33 mouse cellular contexts compared by ENCODE assay signal in the genomic region with DNA sequence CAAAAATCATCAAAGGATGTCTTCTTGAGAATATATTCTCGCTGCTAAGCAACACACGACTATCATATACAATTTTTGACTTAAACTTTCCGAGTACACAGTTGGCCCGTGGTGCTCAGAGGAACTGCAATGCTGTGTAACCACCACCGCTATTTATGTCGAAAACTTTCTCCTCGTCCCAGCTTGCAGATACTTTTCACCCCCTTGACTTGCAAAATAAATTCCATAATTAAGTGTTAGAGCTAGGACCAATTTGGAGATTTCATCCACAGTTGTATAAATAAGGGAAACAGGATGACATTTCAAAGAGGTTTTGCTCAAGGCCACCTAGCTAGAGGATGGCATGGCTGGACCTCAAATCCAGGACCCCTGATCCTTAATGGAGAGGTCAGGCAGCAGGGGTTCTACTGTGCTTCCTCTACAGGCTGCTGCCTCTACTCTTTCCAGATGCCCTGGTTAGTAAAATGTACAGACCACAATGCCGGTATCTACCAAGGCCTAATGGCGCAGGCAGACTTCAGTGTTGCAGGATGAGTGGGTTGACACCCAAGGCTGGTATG. TPM values are rescaled to one million over a fixed set of nuclear protein-coding genes. Genes with fewer than 3 reads are reported as not detected.
"Had no signal": no experiment of that assay in that cellular context is flagged by ENCODE, and none has a peak within 500 bp of the region (broad histone marks: within the 10 kb centered on the region; RNA-seq: fewer than 3 reads in every experiment).

No protein-coding gene starts in this region.

- DNase-seq: kidney, adult 18-20 months; kidney, adult 9 months; kidney, postnatal 14 days; kidney, postnatal 4 days; layer of hippocampus, postnatal 36 days; liver, postnatal 0 days; right cerebral cortex, adult 18-20 months; right cerebral cortex, postnatal 14 days; right cerebral cortex, postnatal 4 days; thymus, adult 2 months; thymus, postnatal 14 days; thymus, postnatal 4 days had no signal

- H3K9ac ChIP-seq: limb, embryonic 12.5 days; limb, embryonic 15.5 days; liver, embryonic 14.5 days; liver, postnatal 0 days; midbrain, embryonic 12.5 days; midbrain, embryonic 15.5 days; neural tube, embryonic 12.5 days; neural tube, embryonic 15.5 days had no signal

- H3K4me2 ChIP-seq: limb, embryonic 12.5 days; limb, embryonic 15.5 days; liver, embryonic 11.5 days; midbrain, embryonic 12.5 days; midbrain, embryonic 15.5 days; neural tube, embryonic 12.5 days; neural tube, embryonic 15.5 days had no signal

- H3K27me3 ChIP-seq: limb, embryonic 12.5 days; limb, embryonic 15.5 days; midbrain, embryonic 12.5 days; midbrain, embryonic 15.5 days; neural tube, embryonic 12.5 days; neural tube, embryonic 15.5 days had no signal

- H3K4me3 ChIP-seq: left cerebral cortex, adult 2 months; limb, embryonic 12.5 days; limb, embryonic 15.5 days; midbrain, embryonic 12.5 days; midbrain, embryonic 15.5 days; neural tube, embryonic 12.5 days; neural tube, embryonic 15.5 days had no signal

- H3K27ac ChIP-seq: hindbrain, postnatal 0 days; left cerebral cortex, adult 2 months; limb, embryonic 12.5 days; limb, embryonic 15.5 days; liver, embryonic 14.5 days; midbrain, embryonic 12.5 days; midbrain, embryonic 15.5 days; neural tube, embryonic 12.5 days; neural tube, embryonic 15.5 days; stomach, postnatal 0 days had no signal

- H3K9me3 ChIP-seq: limb, embryonic 15.5 days; midbrain, embryonic 15.5 days; neural tube, embryonic 15.5 days had no signal

- H3K36me3 ChIP-seq: limb, embryonic 12.5 days; limb, embryonic 15.5 days; midbrain, embryonic 15.5 days; neural tube, embryonic 12.5 days; neural tube, embryonic 15.5 days had no signal

- ATAC-seq: hindbrain, postnatal 0 days; inflammation-experienced regulatory T-cells, adult 6 months; intestine, embryonic 16.5 days; liver, postnatal 0 days; midbrain, embryonic 15.5 days had no signal

- H3K4me1 ChIP-seq: limb, embryonic 12.5 days; limb, embryonic 15.5 days; midbrain, embryonic 12.5 days; neural tube, embryonic 12.5 days; neural tube, embryonic 15.5 days had no signal

RNA-seq across cellular contexts. Expression of a gene that starts 7.4 kb away (rescaled TPM):
- total RNA-seq: hindbrain, postnatal 0 days; layer of hippocampus, adult 18-20 months; layer of hippocampus, postnatal 10 days; layer of hippocampus, postnatal 36 days; left cerebral cortex, adult 2 months; left cerebral cortex, postnatal 10 days; left cerebral cortex, postnatal 36 days; megakaryocyte progenitor cell, adult 5-6 weeks; megakaryocyte-erythroid progenitor cell, adult 5-6 weeks had no signal
- polyA plus RNA-seq: hindbrain, postnatal 0 days; inflammation-experienced regulatory T-cells, adult 6 months; intestine, embryonic 16.5 days; kidney, embryonic 16.5 days; limb, embryonic 12.5 days; limb, embryonic 15.5 days; liver, embryonic 11.5 days; liver, embryonic 14.5 days; liver, postnatal 0 days; midbrain, embryonic 12.5 days; midbrain, embryonic 15.5 days; neural tube, embryonic 12.5 days; neural tube, embryonic 15.5 days; stomach, embryonic 14.5 days; stomach, postnatal 0 days; thymus, adult 2 months had no signal

RNA-seq across cellular contexts. Expression of a gene that starts 40.9 kb away (rescaled TPM):
- total RNA-seq: megakaryocyte-erythroid progenitor cell, adult 5-6 weeks had no signal
